Comparison of ENCODE assay signal across 10 mouse cellular contexts in the genomic region with DNA sequence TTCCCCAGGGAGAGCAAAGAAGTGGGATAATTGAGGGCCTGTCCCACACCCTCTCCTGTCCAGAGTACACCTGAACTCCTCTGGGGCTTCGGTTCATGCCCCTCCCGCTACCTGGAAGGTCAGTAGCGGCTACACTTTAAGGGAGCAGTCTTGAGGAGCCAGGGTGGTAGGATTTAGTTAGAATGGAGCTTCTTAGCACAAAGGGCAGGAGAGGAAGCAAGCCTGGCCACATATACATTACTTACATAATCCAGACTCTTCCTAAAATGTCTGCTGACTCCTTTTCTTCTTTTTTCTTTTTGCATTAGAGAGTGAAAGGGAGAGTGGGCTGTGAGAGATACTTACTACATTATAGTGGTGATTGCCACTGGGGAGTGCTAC. TPM values are rescaled to one million over a fixed set of nuclear protein-coding genes. Genes with fewer than 3 reads are reported as not detected.
DNase-seq lines count a peak whose midpoint lies in the region; ATAC-seq and TF ChIP-seq lines count a peak whose summit lies in the region.
"Had no signal": no experiment of that assay in that cellular context is flagged by ENCODE, and none has a peak within 500 bp of the region (broad histone marks: within the 10 kb centered on the region; RNA-seq: fewer than 3 reads in every experiment).

No protein-coding gene starts in this region.

- no peaks in the 10 kb centered on the region for H3K36me3 ChIP-seq in intestine, embryonic 14.5 days (ENCODE audit: control insufficient read depth, insufficient read depth, low read length)
- H3K36me3 ChIP-seq in intestine, postnatal 0 days (ENCODE audit: control insufficient read depth, insufficient read depth) = no peaks in the 10 kb centered on the region
- no peaks in the 10 kb centered on the region for H3K36me3 ChIP-seq in forebrain, embryonic 15.5 days
- H3K36me3 ChIP-seq in midbrain, embryonic 10.5 days = no peaks in the 10 kb centered on the region

- H3K27me3 ChIP-seq in intestine, embryonic 14.5 days (replicated peaks; ENCODE audit: control insufficient read depth, insufficient read depth, low read length) = peaks cover 48% of the 10 kb centered on the region
- H3K27me3 ChIP-seq in intestine, postnatal 0 days (replicated peaks; ENCODE audit: control insufficient read depth, insufficient read depth, low read length) = peaks cover 37% of the 10 kb centered on the region
- peaks cover 12% of the 10 kb centered on the region; the same call in 1 of the 2 replicates for H3K27me3 ChIP-seq in forebrain, embryonic 15.5 days
- H3K27me3 ChIP-seq in midbrain, embryonic 10.5 days (ENCODE audit: low read depth, poor library complexity, severe bottlenecking) = peaks cover 83% of the 10 kb centered on the region

- peaks cover 22% of the 10 kb centered on the region for H3K4me1 ChIP-seq in intestine, embryonic 14.5 days (replicated peaks; ENCODE audit: control insufficient read depth, insufficient read depth, low read length)
- 0 out of 2 replicates have a peak, but pooled peaks cover 6% of the 10 kb centered on the region for H3K4me1 ChIP-seq in intestine, postnatal 0 days (replicated peaks; ENCODE audit: control insufficient read depth, insufficient read depth, low read length)
- peaks cover 5% of the 10 kb centered on the region; the same call in 1 of the 2 replicates for H3K4me1 ChIP-seq in cortical plate, adult 2 months (ENCODE audit: control insufficient read depth, insufficient read depth, low read length)
- peaks cover 23% of the 10 kb centered on the region for H3K4me1 ChIP-seq in forebrain, embryonic 15.5 days
- H3K4me1 ChIP-seq in midbrain, embryonic 10.5 days = peaks cover 44% of the 10 kb centered on the region

- no peak for TF ChIP-seq CTCF in intestine, postnatal 0 days (IDR thresholded peaks at IDR 0.05; ENCODE audit: low read depth)
- no peak for TF ChIP-seq CTCF in cortical plate, adult 2 months (IDR thresholded peaks at IDR 0.05; ENCODE audit: extremely low read depth, insufficient read depth, low read length)

- TF ChIP-seq POLR2A in cortical plate, adult 2 months (IDR thresholded peaks at IDR 0.05; ENCODE audit: extremely low read depth, insufficient read depth, low read length) = no peak

- 0 out of 2 replicates have a peak, but pooled peaks have one; percentile 2 for ATAC-seq in intestine, embryonic 14.5 days (replicated peaks; ENCODE audit: low FRiP score, low TSS enrichment, low read depth)
- ATAC-seq in intestine, postnatal 0 days = no peak
- ATAC-seq in forebrain, embryonic 15.5 days (replicated peaks) = no peak

- H3K27ac ChIP-seq in intestine, embryonic 14.5 days (ENCODE audit: low read depth) = no peak overlapping the region
- H3K27ac ChIP-seq in intestine, postnatal 0 days (ENCODE audit: low read depth, low read length) = no peak overlapping the region
- peak overlapping the region; percentile 26 for H3K27ac ChIP-seq in cortical plate, adult 2 months (ENCODE audit: insufficient read depth, low read length)
- H3K27ac ChIP-seq in forebrain, embryonic 15.5 days (replicated peaks) = peak overlapping the region; percentile 57; the same call in 1 of the 2 replicates
- H3K27ac ChIP-seq in midbrain, embryonic 10.5 days (replicated peaks) = peak overlapping the region; percentile 64; the same call in 1 of the 2 replicates

- no peak overlapping the region for H3K4me3 ChIP-seq in intestine, embryonic 14.5 days (ENCODE audit: low read depth, low read length)
- no peak overlapping the region for H3K4me3 ChIP-seq in intestine, postnatal 0 days (ENCODE audit: low read depth, low read length)
- no peak overlapping the region for H3K4me3 ChIP-seq in cortical plate, adult 2 months (ENCODE audit: insufficient read depth, low read length)
- no peak overlapping the region for H3K4me3 ChIP-seq in forebrain, embryonic 15.5 days
- peak overlapping the region; percentile 42 for H3K4me3 ChIP-seq in midbrain, embryonic 10.5 days

- WGBS in intestine, embryonic 14.5 days = 24% methylated on average over 3 of the region's 3 CpGs
- WGBS in intestine, postnatal 0 days = 29% methylated on average over 3 of the region's 3 CpGs
- 16% methylated on average over 3 of the region's 3 CpGs for WGBS in forebrain, embryonic 15.5 days
- WGBS in midbrain, embryonic 10.5 days = 6% methylated on average over 3 of the region's 3 CpGs

- no peak for DNase-seq in intestine, embryonic 14.5 days (ENCODE audit: low spot score)
- no peak for DNase-seq in midbrain, embryonic 10.5 days (ENCODE audit: low spot score)
- no peak for DNase-seq in ovary, postnatal 36 days (ENCODE audit: low spot score)
- DNase-seq in thymus, postnatal 0 days (ENCODE audit: low spot score) = no peak
- DNase-seq in adipocyte (ENCODE audit: low spot score) = no peak
- DNase-seq: cerebellum, postnatal 25 days; thymus, postnatal 14 days had no signal

- no peaks in the 10 kb centered on the region for H3K9me3 ChIP-seq in intestine, embryonic 14.5 days (ENCODE audit: control insufficient read depth, low read length)
- H3K9me3 ChIP-seq in intestine, postnatal 0 days (ENCODE audit: control insufficient read depth) = no peaks in the 10 kb centered on the region
- H3K9me3 ChIP-seq in forebrain, embryonic 15.5 days = no peaks in the 10 kb centered on the region
- H3K9me3 ChIP-seq in midbrain, embryonic 10.5 days (replicated peaks) = no peaks in the 10 kb centered on the region

- H3K4me2 ChIP-seq in intestine, embryonic 14.5 days (ENCODE audit: low read length) = peak overlapping the region; percentile 33
- H3K4me2 ChIP-seq in intestine, postnatal 0 days (replicated peaks; ENCODE audit: low read depth) = no peak overlapping the region; the same call in 1 of the 2 replicates
- peak overlapping the region; percentile 25; the same call in 1 of the 2 replicates for H3K4me2 ChIP-seq in forebrain, embryonic 15.5 days (replicated peaks)

- no peak overlapping the region for H3K9ac ChIP-seq in intestine, embryonic 14.5 days (ENCODE audit: low read length)
- H3K9ac ChIP-seq in intestine, postnatal 0 days (ENCODE audit: low read depth, low read length) = no peak overlapping the region
- H3K9ac ChIP-seq in forebrain, embryonic 15.5 days (replicated peaks) = peak overlapping the region; percentile 22; the same call in 1 of the 2 replicates

RNA-seq across cellular contexts. Expression of gene Ptgs1, which starts 31.4 kb away (rescaled TPM):
- 25.1 and 26.1 TPM in 2 replicates for polyA plus RNA-seq in intestine, embryonic 14.5 days (2014; fragmentation: Nextera tagmentation; extraction: Ambion mirVana)
- 29.5 and 31.0 TPM in 2 replicates for polyA plus RNA-seq in intestine, postnatal 0 days (2015; fragmentation: Nextera tagmentation; extraction: Ambion mirVana)
- 15.4 and 16.6 TPM in 2 replicates for polyA plus RNA-seq in cortical plate, adult 2 months (2012; rRNA removed)
- polyA plus RNA-seq in forebrain, embryonic 15.5 days (2015; fragmentation: Nextera tagmentation; extraction: Ambion mirVana) = 2.7 and 3.4 TPM in 2 replicates
- polyA plus RNA-seq in midbrain, embryonic 10.5 days (2016; fragmentation: Nextera tagmentation; extraction: Ambion mirVana) = 3.6 and 4.7 TPM in 2 replicates
- polyA plus RNA-seq in thymus, postnatal 0 days (2015; fragmentation: Nextera tagmentation; extraction: Ambion mirVana) = 9.4 and 9.6 TPM in 2 replicates

Comparison
In these comparisons a context has a peak if more than half of its experiments do, and no peak if none do; other contexts are left out.
1. H3K27ac ChIP-seq: peak in cortical plate, adult 2 months (single experiment), forebrain, embryonic 15.5 days (single experiment) and midbrain, embryonic 10.5 days (single experiment); none in intestine, embryonic 14.5 days (single experiment) and intestine, postnatal 0 days (single experiment).